Mouse (Mus musculus) lung, postnatal 0 days (tissue): ENCODE data around the gene Tamm41.

ENCODE experiments used
- CTCF ChIP-seq: IDR thresholded peaks from 2 replicates; pipeline ENCODE4 v1.5.1; 2016; ENCODE audit warnings: antibody characterized with exemption, mild to moderate bottlenecking
- EP300 ChIP-seq: IDR thresholded peaks from 2 replicates; pipeline ENCODE4 v1.6.1; 2016; ENCODE audit warnings: antibody characterized with exemption, mild to moderate bottlenecking, control low read depth

DNA sequence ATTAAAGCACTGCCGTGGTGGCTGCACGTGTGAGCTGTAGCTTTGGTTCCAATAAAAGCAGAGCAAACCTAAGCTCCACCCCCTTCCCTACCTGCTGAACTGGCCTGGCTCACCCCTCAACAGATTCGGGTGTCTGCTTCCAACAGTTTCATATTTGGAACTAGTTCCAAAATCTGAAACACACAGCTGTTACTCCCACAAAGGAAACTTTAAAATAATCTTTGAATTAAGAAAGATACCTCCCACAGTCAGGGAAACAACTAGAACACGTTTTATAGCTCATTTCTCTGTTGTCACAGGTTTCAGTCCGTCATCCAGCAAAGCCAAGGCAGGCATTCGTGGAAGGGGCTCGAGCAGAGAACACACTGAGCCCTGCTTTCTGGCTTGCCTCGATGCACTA, 44.0 kb downstream of the Tamm41 start:
- TF ChIP-seq EP300: no peak
- no peak for TF ChIP-seq CTCF
